Mouse (Mus musculus) spleen, adult 12 weeks (tissue): ENCODE measurements around the gene Xpnpep1.

ENCODE experiments used
- DNase-seq: peaks from one replicate; pipeline ENCODE4 v3.0.0; 2022; ENCODE audit warnings: low spot score

Xpnpep1 gene

DNA sequence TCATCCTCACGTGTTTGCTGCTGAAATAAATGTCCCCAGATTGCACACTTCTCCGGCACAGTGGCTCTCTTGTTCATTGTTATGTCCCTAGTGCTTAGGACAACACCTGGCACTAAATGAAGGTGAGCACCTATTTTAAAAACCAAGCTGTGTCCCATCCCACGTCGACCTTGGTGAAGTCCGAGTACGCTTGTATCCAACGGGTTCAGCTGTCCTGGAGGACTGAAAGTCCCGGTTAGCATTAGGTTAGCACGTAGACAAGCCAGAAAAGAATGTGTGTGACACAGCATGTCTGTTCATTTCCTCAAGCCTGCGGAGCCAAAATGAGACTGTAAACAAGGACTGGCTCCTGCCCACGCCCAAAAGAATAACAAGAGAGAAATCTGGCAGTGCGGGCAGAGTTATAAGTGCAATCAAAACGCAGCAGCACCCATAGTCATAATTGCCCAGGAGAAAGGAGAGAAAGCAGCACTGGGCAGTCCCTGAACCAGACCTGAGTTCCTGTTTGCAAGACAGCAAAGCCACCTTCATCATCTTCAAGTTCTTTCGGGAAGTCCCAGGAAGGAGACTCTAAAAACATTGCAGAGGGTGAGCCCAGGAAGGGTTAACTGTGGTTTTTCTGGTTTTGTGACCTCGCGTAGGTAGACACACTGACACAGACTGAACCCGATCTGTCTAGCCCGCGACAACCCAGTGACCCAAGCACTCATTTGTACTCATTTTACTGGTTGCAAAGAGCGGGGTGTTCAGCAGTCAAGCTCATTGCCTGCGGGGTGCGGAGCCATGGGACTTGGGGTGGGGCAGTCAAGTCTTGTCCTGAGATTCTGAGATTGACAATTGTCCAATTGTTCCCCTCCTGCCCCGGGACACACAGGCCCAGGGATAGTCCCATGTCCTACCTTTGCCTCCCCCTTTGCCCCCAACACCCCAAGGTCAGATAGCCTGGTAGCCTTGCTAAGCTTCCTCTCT lies at the start of gene Xpnpep1:
Gene Xpnpep1 (minus strand): TSS at position 51 of the 969 bp plus-strand sequence.
- DNase-seq, result no peak

DNA sequence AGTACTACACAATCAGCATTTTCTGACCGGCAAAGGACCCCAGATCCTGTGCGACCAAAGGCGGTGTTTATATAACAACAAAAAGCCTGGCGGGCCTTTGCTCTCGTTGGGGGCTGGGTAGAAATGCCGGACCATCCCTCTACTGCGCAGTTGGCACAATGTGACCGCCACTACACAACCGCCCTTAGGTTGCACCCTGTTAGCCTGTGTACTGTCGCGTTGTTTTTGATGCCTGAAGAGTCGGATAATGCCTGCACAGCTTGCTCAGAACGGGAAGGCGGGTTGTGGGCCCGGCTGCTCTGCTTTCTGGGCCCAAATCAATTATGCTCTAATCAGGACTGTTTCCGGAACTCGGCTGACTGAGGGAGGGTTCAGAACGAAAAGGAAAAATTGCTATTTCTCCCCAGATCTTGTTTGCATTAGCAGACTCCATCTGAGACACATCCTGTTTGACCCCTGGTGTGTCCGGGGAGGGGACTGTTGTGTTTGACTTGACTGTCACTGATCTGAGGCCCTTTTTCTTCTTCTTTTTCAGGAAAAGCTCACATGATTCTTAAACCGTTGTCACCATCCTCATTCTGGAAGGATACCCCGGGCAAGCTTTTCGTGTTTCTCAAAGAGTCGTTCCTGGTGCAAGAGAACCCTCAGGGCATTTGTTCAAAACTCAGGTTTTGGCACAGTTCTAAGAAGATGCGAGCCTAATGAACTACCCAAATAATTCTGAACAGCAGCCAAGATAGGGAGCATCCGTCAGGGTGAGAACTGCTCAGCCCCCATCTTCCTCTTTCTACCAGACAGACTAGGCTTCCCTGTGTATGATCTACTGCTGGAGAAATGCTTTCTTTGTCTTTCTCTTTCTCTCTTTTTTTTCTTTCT lies 47.5 kb upstream of the Xpnpep1 start:
- DNase-seq, result no peak

DNA sequence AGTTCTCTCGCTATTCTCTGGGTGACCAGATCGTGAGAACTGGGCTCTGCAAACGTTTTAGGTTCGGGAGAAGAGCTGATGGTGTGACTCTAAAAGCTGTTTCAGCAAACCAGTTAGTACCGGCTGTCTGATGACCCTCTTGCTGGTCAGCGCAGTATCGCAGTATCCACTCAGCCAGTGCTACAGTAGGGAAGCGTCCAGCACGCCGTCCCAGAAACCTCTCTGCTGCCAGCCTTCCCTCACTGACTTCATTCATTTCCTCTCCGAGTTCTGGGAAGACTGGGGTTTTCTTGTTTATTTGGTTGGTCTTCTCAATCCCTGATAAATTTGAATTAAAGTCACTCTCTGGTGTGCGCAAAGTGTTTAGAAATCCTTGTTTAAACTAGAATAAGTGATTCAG lies 46.8 kb upstream of the Xpnpep1 start:
- no peak for DNase-seq

DNA sequence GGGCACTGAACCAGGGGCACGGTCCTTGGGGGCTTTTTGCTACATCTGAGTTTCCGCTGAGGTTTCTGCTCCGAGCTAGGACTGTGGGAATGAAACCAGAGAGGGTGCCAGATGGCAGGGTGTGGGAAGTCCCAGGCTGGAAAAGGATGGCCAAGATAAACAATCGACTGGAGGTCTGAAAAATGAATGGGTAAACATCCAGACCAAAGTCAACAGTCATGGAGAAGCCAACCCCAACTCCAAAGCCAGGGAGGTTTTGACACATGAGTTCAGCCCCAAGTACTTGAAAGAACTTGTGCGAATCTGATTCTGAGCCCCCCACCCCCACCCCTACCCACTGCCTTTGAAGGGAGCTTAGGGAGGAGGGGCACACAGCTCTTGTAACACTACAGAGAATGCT lies 44.7 kb upstream of the Xpnpep1 start:
- DNase-seq, result no peak

DNA sequence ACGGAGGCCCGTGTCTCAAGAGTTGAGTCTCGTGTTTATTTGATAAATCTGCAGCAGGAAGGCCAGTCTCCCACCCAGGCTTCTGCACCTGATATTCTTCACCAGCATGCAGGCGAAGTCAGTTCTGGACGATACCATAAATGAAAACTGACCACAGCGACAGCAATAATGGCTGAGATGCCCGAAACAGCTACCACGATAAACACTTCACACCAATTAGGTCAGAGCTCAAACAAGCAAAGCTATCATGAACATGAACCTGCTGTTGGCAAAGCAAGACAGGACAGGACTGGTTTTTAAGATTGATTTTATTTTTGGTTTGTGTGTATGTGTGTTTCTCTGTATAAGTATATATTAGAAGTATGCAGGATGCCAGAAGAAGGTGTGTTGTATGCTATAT lies 42.8 kb upstream of the Xpnpep1 start:
- DNase-seq, result no peak

DNA sequence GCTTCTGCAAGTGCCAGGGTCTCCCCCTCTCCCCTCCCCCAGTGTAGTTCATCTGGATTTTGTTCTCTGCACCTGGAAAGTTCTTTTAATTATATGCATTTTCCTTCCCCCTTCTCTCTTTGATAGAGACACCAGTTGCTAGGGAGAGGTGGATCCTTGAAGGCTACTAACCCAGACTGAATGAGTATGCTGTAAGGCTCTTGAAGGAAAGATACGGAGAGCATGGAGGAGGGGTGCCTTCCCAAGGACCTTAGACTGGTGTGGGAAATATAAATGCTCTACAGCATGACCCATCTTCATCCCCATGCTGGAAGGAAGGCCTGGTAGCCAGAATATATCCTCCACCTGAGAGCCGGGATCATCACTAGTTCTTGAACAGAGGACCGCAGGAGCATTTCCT lies 41.3 kb upstream of the Xpnpep1 start:
- DNase-seq, result no peak

DNA sequence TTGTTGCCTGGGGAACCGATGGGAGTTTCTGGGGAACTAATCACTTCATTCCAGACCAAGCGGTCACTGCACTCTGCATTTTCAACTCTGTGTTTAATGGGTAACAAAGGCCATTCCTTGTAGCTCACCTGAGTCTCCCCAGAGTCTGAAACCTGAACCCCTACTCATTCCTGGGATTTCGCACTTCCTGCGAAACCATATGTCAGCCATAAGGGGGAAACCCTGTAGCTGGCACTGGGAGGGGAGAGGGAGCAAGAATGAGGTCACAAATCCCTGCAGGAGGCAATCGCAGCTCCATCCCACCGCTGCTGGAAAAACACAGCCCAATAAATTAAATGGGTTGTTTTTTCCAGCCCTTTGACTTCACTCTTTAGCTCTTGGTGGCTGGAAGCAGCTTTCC lies 40.9 kb upstream of the Xpnpep1 start:
- DNase-seq, result no peak

DNA sequence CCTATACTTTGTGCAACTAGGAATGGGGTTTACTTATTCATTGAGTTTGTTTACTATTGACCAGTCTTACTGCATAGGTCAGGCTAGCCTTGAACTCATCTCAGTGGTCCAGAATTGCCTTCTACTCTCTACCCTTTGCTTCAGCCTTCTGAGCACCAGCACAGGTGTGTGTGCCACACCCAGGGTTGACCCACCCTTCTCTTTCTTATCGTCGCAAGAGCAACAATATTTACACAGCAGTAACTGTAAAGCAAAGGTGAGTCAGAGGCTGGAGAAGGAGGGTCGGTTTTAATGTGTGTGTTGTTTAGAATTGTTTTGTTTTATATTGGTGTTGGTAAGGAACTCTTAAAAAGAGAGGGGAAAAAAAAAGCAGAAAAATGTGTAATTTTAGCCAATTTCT lies 40.5 kb upstream of the Xpnpep1 start:
- no peak for DNase-seq

DNA sequence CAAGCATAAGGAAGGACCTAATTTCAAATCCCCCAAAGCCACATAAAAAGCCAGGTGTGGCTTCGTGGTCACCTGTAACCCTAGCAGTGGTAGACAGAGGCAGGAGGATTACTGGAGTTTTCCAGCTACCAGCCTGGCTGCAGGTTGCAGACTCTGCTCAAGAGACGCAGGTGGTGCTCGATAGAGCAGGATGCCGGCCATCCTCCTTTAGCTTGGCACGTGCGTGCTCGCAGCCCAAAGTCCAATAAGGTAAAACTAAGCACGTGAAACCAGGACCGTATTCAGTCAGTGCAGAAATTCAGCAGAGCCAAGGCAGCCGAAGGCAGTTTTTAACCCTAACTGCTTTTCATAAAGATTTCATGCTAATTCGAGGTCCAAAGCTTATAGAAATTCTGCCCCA lies 40.0 kb upstream of the Xpnpep1 start:
- DNase-seq, result no peak

DNA sequence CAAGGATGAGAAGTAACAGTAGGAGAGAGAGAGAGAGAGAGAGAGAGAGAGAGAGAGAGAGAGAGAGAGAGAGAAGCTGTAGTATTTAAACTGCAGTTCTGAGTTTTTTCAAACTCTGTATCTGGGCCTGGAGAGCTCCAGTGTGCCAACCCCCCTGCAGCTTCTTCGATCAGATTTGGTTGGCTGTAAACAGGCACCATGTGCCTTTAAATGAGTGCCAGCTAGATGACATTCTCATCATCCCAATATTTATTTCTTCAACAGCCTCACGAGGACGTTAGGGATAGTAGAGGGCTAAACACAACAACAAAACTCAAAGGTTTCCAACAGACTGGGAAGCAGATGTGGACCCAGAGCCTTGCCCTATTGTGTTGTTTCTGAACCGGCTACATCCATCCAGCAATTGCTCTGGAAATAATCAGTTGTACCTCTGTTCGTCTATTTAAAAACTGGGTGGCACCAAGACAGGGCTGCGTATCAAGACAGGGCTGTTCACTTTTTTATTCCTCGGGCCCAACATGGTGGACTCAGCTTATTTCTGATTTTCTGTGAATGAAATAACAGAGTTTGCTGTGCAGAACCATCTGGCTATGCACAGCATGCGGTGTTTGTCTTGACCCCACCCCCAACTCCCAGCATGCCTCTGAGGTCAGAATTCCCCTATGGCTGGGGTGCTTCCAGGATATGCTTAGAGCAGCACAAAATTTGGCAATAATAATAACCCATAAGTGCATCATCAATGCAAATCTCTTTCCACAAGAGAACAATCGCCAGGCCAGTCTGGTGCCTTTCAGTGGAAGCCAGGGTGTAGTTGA lies 38.5 kb upstream of the Xpnpep1 start:
- DNase-seq, result no peak

DNA sequence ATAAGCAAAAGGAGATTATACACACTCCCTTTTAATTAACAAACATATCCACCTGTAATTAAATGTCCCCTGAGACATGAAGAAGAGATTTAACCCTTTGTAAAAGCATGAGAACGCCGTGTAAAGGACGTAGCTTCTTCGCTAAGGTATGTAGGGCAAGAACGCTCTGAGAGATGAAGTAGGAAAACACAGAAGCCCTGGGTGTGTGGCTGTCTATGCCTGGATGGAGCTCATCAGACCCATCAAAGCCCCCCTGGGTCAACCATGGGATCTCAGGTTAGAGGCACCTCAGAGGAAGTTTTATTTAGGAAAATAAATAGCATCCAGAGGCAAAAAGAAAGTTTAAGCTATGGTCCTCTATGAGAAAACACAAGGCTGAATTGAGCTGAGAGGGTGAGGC lies 37.3 kb upstream of the Xpnpep1 start:
- no peak for DNase-seq

DNA sequence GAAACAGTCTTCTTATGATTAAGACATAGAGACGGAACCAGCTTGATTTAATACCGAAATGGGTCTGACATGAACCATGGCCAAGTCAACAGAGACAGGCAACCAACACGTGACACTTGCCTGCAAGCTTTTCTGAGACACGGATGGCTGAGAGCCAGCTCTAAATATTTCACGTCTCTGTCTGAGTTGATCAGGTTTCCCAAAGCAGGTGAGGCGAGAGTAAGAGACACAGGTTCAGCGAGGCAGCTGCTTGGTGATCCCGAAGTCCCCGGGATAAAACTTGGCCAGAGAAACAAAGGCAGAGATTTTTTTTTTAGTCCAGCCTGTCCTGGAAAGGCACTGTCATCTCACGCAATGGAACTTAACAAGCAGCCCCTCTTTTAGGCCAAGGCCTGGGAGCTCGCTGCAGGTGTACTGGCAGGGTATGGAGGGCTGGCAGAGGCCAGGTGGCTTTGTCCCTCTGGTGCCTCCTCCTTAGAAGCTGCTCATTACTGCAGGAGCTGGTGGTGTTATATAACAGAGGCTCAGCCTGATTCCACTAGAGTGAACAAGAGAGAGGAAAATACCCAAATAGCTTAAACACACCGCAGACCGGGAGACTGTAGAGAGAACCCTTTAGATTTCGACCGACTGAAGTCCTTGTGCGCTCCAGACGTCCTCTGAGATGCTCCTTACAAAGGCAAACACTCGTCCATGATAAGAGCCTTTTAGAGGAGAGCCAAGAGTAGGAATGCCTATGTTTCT lies 36.4 kb upstream of the Xpnpep1 start:
- DNase-seq, result no peak

DNA sequence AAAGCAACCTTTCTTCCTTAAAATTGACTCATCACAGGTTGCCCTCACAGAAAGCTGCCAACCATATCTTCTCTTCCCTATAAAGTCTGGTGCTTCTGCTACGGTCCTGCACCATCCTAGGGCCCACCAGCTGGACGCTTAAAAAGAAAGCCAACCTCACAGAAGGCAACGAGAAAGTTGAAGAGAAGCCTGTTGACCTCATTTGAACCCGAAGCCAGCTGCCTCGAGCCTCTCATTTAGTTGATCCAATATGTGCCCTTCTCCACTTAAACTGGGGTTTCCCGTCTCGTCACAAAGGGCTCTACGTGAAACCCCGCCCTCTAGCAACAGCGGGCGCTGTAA lies 35.9 kb upstream of the Xpnpep1 start:
- no peak for DNase-seq

DNA sequence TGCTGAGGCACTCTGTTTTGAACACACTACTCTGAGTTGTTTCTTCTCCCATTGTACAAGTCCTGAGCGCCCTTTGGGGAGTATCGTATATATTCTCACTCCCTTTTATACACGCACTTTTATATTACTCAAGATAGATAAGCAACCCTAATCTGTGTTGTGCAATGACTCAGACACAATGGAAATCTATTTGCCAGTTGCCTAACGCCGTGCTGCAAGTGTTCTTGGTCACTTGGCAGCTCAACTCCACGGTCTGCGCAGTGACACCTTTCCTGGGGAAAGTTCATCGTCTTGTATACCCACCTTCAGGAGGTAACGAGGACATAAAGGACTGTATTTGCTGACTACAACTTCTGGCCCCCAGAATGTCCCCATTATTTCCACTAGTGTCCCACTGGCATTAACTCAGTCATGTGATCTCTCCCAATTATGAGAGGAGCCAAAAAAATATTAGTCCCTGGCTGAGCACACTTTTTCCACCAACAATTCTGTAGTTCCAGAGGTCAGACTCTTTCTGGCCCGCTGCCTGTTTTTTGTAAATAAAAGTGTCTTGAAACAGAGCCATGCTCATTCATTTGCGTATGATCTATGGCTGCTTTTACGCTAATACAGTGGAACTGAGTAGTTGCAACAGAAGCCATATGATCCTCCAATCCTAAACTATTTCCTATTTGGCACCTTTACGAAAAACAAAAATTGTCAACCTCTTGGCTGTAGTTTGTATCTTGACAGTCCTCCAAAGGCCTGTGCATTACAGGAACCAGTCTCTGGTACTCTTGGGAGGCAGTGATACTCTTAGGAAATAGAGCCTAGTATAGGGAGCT lies 35.1 kb upstream of the Xpnpep1 start:
- no peak for DNase-seq

DNA sequence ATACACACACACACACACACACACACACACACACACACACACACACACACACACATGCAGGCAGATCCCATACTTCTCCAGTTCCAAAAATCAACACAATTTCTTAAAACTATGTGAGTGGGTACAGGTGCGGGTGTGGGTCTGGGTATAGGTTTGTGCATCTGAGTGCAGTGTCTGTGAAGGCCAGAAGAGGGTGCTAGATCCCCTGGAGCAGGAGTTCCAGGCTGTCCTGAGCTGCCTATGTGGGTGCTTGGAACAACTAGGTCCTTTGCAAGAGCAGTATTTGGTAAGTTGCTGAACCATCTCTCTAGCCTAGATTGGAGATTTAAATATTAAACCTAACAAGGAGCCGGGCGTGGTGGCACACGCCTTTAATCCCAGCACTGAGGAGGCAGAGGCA lies 33.5 kb upstream of the Xpnpep1 start:
- no peak for DNase-seq

DNA sequence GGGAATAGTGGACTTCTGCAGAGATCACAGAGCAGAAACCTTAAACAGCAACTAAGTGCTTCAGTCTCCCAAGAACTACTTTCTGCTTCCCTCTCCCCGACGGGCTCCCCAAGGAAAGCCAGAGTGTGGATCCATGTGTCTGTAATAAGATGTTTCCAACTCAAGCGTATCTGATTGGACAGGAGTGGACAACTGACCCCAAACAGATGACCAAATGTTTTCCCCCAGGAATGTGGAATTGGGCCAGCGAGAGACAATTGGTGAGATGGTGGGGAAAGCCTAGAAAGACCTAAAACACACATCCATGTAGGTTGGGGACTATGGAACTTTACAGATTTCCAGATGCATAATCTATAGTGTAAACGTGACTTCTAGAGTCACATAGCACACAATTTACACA lies 32.4 kb upstream of the Xpnpep1 start:
- DNase-seq, result no peak

DNA sequence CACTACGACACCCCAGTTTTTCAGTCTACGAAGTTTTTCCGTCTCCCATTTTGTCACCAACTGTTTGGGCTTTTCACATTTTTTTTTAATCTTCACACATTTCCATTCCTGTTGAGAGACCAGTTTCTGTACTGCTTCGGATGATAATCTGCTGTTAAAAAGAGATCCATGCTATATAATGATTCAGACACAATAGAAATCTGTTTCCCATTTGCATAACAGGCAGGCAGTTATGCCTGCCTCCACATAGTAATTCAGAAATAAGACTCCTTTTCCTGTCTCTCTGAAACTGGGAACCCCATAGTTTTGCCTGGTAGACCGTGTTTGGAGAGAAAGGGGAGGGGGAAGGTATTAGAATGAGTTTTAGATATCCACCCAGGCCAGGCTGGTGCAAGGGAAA lies 31.6 kb upstream of the Xpnpep1 start:
- no peak for DNase-seq

DNA sequence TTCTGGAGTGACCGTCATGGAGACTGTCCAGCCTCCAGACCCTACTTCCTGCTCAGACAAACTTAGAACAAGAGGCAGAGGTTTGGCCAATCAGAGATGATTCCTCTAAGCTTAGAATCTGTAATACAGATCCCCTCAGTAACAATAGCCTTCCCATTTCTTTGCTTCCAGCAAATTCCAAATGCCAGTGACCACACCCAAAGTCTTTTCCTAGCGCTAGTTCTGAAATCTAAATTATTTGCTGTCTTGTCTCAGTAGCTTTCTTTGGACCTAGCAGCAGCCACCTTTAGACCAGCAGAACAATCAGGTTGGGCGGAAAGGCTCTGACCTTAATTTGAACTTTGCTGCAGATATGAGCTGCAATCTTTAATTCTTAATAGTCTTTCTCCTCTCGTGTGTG lies 30.9 kb upstream of the Xpnpep1 start:
- no peak for DNase-seq

DNA sequence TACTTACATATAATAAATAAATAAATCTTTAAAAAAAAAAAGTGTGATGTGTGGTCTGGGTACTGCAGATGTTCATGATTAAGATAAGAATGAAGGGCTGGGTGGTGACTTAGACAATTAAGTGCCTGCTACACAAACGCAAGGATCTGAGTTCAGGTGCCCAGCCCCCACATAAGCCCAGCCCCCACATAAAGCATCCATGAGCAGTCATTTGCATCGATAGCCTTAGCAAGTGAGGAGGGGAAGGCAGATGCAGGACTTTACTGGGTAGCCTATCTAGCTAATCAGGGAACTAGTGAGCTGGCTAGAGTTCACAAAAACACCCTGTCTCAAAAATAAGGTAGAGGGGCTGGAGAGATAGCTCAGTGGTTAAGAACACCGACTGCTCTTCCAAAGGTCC lies 29.4 kb upstream of the Xpnpep1 start:
- no peak for DNase-seq

DNA sequence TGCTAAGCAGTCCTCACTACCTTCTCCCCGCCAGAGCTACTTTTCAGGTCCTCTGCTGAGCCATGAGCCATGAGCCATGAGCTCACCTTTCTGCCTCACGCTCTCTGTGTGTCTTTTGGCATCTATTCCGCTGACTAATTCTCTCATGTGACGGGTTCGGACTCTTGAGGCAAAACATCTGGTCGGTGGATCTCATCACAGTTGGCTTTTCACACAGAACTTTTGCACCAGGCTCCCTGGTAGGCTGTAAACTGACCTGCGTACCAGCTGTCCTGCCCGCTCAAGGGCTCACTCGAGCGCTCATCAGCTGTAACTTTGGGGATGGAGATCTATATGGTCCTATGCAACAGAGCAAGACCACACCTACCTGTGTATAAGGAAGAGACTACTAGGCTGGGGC lies 26.9 kb upstream of the Xpnpep1 start:
- DNase-seq, result no peak

DNA sequence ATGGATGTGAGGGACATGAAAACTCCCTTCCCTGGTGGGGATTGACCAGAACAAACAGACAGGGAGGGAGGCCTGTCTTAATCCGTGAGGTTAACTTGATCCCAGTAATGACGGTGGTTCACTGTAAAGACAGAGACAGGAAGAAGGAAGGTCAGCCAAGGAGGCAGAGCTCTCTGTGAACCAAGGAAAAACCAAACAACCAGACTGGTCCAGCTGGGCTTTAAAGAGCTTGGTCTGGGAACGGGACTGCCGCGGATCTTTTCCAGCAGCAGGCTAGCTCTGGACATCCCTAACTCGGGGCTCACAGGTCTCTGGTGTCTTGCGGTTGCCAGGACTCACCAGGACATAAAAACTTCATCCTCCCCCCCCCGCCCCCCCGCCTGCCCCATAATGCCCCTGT lies 26.5 kb upstream of the Xpnpep1 start:
- no peak for DNase-seq
